Mouse (Mus musculus) large intestine, adult 2 months (tissue): Measurements from ENCODE around the gene Maea. TPM values are rescaled to one million over a fixed set of nuclear protein-coding genes. Genes with fewer than 3 reads are reported as not detected.

ENCODE experiments used
- DNase-seq: peaks from one replicate; pipeline ENCODE4 v3.0.0-alpha.2; 2012; ENCODE audit warnings: low read depth, low spot score
- WGBS: fragments of 180-500 bp; shearing (Covaris S2); methylation state at CpG from one replicate; pipeline ENCODE4 v1.1.7; 2018; 5-methylcytosine and 5-hydroxymethylcytosine counted together
- polyA plus RNA-seq: library from polyadenylated mRNA; depleted of rRNA; stranded (reverse); fragments of >200 nt; gene quantifications from 2 replicates; pipeline ENCODE4 v1.2.3, GENCODE M21; 2012; rRNA removed

Maea gene
- polyA plus RNA-seq, 1 experiment: 104 TPM

DNA sequence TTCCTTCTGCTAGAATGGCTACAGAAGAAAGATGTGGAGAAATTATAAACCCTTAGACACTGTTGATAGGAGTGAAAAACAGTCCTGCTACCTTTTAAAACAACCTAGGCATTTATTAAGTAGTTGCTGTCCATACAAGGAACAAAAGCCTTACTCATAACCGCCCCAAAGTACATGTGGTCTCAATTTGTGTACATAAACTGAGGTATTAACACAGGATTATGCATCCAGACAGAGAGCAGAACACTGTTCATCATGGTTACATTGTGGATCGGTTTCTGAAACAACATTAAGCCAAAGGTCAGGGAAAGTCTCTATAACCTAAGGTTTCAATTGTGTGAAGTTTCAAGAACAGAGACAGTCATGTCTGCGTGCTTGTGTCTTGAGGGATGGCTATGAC, 17.7 kb downstream of the Maea start:
- no peak for DNase-seq
- WGBS: 47% methylated on average over 3 of the region's 3 CpGs

DNA sequence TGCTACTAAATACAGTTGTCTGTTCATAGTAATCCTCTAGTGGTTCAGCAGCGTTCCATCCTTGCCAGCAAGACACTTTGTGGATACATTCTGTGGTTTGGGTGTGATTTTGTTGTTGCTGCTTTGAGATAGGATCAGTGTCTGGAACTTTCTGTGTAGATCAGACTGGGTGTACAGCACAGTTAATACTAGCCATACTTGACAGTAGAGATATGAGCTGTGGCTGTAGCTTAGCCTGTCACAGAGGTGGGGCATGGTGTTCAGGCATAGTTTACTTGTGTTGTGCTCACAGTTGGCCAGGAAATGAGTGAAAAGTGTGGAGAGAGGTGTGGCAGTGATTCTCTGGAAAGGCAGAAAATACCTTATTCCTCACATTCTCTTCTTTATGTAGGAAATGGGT, 22.2 kb downstream of the Maea start:
- WGBS: 76% methylated on average over 1 of the region's 1 CpGs
- DNase-seq: no peak

DNA sequence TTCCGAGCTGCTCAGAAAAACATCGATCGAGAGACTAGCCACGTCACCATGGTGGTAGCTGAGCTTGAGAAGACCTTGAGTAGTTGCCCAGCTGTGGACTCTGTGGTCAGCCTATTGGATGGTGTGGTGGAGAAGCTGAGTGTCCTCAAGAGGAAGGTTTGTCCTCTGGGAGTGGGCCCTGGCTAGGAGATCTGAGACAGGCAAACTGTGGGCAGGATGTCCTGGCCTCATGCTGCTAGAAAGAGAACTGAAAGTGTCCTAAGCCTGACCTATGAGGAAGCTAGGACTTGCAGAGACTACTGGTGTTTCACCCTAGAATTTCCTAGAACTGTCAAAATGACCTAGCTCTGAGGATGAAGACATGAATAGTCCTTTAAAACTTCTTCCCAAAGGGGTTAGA, 23.2 kb downstream of the Maea start:
- DNase-seq: no peak
- 87% methylated on average over 4 of the region's 4 CpGs for whole genome bisulfite sequencing

DNA sequence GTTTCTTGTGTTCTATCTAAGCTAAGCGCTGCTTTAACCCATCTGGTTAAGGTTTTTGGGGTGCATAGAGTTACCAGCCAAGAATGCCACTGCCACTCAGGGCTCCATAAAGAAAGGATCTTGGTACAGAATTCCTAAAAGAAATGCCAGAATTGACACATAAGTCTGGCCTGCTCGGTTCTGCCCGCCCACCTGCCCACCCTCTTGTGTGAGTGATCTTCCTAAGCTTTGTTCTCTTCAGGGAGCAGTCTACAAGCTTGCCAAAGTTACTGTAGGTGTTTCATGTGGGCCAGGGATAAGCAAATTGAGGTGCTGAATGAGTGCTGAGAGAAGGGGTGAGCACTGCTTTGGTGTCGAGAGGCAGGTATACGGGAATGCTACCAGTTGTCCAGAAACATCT, 28.0 kb downstream of the Maea start:
- no peak for DNase-seq
- WGBS: 93% methylated on average over 5 of the region's 5 CpGs

DNA sequence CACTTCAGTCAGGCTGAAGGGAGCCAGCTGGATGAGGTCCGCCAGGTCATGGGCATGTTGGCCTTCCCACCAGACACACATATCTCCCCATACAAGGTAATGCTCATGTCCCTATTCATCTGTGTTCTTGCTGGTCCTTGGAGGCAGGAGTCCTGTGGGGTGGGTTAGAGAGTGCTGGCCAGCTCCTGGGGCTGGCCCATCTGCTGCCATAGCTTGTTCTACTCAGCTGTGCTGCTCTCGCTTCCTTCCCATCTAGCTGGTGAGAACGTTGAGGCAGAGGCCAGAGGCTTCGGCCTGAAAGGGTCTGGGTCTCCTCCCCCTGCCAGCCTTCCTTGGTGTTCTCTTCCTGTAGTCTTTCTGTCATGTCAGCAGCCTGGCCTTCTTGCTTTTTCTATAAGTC, 33.3 kb downstream of the Maea start:
- WGBS: 90% methylated on average over 4 of the region's 4 CpGs
- no peak for DNase-seq

DNA sequence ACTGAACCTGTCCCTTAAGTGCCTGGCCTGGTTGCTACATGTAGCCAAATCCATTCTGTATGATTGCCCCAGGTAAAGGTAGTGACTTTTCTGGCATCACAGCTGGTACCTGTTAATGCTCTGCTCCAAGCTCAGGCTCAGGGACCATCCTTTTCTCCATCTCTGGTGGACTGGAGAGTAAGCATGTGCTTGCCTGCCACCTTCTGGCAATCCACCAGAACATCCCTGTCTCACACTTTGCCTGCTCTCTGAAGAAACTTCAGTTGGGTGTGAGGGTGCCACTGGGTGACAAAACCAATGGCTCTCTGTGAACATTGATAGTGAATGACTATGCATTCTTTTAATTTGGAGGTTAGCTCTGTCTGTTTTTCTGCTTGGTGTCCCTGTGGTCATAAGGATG, 35.8 kb downstream of the Maea start:
- no peak for DNase-seq

DNA sequence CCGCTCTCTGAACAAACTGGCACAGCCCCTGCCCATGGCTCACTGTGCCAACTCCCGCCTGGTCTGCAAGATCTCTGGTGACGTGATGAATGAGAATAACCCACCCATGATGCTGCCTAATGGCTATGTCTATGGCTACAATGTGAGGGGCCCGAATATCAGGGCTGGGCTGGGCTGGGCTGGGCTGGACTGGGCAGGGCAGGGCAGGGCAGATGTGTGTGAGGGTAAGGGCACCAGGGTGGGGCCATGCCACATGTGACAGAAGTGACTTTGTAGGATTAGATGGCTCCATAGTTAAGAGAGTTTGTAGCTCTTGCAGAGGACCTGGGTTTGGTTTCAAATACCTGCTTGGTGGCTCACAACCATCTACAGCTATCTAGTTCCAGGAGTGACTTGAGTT, 36.4 kb downstream of the Maea start:
- 80% methylated on average over 4 of the region's 4 CpGs for WGBS

DNA sequence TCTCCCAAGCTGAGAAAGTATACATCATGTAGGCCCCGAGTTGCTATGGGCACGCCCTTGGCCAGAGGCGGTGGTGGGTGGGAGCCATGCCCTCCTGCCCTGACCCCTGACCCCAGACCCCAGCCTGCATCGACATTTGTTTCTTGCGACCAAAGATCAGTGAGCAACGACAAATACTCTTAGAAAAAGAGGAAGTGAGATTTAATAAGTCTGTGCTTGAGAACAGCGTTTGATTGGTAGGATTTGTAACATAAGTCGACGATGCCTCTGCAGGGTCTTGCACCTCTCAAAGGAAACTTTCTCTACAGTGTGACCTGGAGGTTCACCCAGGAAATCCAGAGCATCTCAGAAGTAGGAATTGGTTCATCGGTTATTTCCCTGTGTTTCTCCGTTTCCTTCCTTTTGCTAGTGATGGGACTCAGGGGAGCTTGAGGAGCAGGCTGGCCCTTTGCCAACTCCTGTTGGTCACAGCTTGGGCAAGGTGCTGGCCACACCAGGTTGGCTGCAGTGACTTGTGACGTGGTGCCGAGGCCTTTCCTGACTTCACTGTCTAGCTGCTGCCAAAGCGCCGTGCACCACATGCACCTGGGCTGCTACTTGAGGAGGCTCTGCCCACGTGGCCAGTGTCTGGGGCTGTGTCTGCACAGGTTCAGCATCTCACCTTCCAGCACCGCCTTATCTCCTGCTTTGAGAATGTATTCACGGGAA, 37.2 kb downstream of the Maea start:
- 80% methylated on average over 18 of the region's 18 CpGs for WGBS
- DNase-seq: no peak

More for the DNA sequence above, 36.4 kb downstream of the Maea start:
- no peak for DNase-seq

DNA sequence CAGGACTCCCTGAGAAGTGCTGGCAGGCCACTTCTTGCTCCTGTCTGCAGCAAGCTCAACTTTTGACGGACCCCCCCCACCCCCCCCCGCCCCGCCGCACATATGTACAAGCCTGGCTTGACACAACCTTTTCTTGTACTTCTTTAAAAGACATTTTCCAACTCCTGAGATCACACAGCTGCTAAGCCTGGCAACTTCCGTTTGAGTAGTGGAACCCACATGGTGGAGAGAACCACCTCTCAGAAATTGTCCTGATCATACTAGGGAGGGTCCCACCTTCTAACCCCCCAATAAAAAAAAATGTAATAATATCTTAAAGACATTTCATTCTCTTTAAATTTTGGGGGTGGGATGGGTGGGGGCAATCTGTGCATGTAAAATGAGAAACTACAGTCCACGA, 41.9 kb downstream of the Maea start:
- no peak for DNase-seq
- WGBS: 48% methylated on average over 6 of the region's 6 CpGs

DNA sequence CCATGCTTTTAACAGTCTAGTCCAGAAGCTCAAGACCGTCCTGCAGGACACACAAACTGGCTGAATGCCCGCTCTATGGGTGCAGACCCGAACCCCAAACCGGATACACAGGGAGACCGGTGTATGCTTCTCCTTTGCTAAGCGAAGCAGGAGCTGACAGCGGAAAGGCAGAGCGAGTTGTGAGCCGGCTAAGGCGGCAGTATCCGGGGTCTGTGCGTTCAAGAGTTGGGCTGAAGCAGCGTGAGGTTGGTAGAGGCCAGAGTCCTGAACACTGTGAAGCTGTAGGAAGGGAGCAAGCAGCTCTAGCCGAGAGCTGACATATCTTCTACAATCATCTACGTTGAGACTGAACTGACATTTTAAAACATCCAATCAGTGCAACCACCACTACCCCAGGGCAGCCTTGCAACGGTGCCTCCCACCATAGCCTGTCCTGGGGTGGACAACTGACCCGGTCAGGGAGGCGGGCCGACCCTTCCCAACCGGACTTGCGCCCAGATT, 42.5 kb downstream of the Maea start:
- DNase-seq: peak; percentile 8
- under 1% methylated on average over 21 of the region's 21 CpGs for WGBS

DNA sequence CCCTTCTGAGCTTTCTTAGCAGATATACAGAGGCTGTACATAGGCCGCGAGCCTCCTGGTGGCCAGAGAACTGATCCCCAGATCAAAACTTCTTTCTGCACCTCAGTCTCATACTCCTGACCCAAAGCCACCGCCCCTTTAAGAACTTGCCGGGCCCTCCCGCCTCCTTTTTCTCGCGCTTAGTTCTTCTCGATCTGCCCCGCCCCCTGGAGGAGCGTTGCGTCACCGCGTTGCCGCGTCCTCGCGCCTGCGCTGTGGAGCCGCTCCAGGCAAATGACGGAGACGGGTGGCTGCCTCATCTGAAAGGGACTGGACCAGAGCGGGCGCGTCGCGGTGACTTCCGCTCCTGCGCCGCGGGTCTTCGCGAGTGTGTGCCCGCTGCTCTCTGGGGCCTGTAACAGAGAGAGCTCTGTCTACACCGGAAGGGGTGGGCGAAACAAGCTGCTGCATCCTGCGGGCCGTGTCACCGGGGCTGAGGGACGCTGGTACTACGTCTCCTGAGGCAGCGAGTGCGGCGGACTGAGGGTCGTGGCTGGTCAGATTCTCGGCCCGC, 43.1 kb downstream of the Maea start, which contains the start of gene Uvssa:
Gene Uvssa, plus strand, starts transcription at position 248 of the 553 bp plus-strand sequence.
- WGBS: under 1% methylated on average over 46 of the region's 46 CpGs
- peak; percentile 97 for DNase-seq

DNA sequence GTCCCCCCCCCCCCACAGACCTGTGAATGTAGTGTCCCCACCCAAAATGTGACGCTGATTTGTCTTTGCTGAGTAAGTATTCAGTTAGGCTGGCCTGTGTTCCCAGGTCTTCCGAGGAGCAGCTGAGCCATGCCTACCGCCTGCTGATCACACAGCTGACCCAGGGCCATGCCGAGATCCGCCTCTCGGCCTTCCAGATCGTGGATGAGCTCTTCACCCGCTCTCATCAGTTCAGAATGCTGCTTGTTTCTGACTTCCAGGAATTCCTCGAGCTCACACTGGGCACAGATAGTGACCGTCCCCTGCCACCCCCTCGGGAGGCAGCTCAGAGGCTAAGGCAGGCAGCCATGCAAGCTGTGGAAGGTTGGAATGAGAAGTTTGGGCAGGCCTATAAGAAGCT, 52.2 kb downstream of the Maea start:
- WGBS: 89% methylated on average over 11 of the region's 11 CpGs
- no peak for DNase-seq

DNA sequence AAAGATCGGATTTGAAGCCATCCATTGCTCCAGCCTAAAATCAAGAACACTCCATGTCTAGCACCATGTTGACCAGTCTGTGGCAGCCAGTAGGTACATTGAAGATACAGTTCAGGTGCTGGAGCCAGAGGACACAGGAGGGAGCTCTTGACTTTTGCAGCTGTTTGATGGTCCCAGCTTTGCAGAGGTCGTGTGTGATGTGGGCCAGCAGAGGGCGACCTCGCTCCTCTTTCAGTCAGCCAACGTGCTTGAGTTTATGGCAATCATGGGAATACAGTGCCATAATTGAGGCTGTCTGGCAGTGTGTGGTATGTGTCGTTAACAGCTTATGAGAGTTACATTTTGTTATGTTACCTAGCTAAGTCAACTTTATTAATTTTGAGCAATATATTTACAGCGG, 58.5 kb downstream of the Maea start:
- peak; percentile 32 for DNase-seq
- WGBS: 20% methylated on average over 7 of the region's 7 CpGs

DNA sequence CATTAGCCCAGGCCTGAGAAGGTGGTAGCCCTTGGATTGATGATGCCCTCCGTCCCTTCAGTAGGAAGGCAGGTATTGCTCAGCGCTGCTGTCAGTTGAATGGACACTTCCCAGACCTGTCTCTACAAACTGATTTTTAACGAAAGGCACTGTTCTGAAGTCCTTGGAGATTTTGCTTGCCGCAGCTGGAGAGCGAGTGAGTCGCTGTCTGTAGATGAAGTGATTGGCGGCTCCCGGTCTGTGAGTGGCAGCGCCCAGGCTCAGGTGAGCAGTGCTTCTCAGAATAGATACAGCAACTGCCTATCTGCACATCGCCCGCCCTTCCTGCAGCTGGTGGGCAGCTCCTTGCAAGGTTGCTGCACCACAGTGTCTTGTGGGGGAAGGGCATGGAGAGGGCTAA, 60.4 kb downstream of the Maea start:
- DNase-seq: no peak
- 95% methylated on average over 11 of the region's 11 CpGs for WGBS

DNA sequence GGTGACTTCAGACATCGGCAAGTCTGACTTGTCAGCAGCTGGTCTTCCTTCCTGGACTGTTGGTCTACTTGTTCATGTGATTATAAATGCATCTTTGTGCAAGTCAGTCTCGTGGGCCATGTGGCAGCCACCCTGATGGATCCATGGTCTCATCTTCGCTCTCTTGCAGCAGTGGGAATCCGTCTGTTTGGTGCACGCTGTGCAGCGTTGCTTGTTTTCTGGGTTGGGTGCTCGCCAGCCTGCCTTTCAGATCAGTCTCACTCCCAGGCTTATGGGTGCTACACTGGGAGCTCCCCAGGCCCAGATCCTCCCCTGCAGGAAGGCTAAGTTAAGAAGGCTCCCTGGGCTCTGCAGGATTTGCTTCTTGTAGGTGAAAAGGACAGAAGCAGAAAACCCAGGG, 61.5 kb downstream of the Maea start:
- no peak for DNase-seq
- WGBS: 86% methylated on average over 7 of the region's 7 CpGs

DNA sequence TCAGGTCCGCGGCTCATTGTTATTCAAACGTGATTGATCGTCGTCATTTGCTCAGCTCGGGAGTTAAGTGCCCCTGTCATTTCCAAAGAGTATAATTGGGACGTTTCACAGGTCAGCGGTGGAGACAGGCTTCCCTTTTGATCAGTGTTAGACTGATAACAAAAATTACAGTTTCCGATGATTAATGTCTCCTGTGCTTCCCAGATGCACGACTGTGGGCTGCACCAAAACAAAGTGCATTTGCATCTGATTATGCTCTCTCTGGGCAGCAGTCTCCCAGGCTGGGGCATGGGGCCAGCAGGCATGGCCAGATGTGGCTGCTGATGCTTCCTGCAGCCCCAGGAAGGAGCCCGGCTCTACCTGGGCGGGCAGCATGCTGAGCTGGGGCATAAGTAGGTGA, 65.5 kb downstream of the Maea start:
- 76% methylated on average over 12 of the region's 12 CpGs for WGBS
- no peak for DNase-seq

DNA sequence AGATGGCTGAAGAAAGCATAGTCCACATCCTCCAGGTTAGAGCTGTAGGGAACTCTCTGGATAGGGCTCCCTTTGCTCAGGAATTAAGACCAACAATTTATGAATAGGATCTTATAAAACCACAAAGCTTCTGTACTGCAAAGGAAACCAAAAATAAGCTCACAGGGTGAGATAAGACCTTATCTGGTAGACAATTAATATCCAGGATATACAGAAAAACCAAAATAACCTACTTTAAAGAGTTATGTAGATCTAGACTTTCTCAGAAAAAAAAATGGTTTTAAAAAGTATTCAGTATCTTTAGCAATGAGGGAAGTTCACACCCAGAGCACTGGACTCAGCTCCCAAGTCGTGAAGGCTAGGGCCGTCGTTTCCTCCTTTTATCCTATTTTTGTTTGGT, 85.0 kb downstream of the Maea start:
- 45% methylated on average over 3 of the region's 3 CpGs for WGBS
- no peak for DNase-seq

Other genes starting within 250 kb of the Maea start
- 214 and 643 TPM in 2 replicates for gene Slc5a1, start 231.3 kb upstream of the Maea start, polyA plus RNA-seq
- gene Spon2, start 117.1 kb upstream of the Maea start, polyA plus RNA-seq: 53.9 and 56.0 TPM in 2 replicates
- 276 and 349 TPM in 2 replicates for gene Ctbp1, start 60.5 kb upstream of the Maea start, polyA plus RNA-seq
- 0.98 and 4.4 TPM in 2 replicates for gene Uvssa, start 43.0 kb downstream of the Maea start, polyA plus RNA-seq
- not detected in 2 replicates for gene Nkx1-1, start 98.5 kb downstream of the Maea start, polyA plus RNA-seq